Mouse (Mus musculus) liver, adult 2 months (tissue): Measurements from ENCODE around the gene Atp10b.

Source experiments
- CTCF ChIP-seq: fragments of 200-500 bp; IDR thresholded peaks from 2 replicates; pipeline ENCODE4 v1.5.1; 2011; ENCODE audit warnings: low read depth, low read length, control low read depth
- POLR2A ChIP-seq: fragments of 200-500 bp; IDR thresholded peaks from 2 replicates; pipeline ENCODE4 v1.6.1; 2011; ENCODE audit warnings: low read length, control low read depth; ENCODE audit not compliant: insufficient read depth; ENCODE audit errors: extremely low read depth

DNA sequence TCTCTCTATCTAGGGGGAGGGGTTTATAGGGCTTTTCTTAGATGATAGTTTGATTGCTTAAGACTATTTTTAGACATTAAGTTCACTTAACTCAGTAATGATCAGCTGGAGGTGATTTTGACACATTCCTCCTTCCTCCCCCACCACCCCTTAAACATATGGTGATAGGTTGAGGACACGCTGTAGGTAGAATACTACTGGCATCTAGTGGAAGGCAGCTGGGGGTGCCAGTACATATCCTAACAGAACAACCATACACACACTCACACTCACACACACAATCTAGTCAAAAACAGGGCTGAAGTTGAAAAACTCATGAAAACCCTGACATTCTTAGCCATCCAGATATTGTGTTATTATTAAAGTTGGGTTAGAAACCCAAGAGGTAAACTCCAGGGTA, 5.3 kb downstream of the Atp10b start:
- no peak for TF ChIP-seq POLR2A
- TF ChIP-seq CTCF, result no peak
